Mouse (Mus musculus) small intestine, adult 2 months (tissue): ENCODE measurements at regions not wholly inside any gene's neighbourhood (a gene's known extent, or its start where the extent isn't known, plus 50 kb on each side); places are given as distances from the start of the nearest gene placed in this dataset.

Source experiments
- CTCF ChIP-seq: fragments of 200-500 bp; IDR thresholded peaks from 2 replicates; pipeline ENCODE4 v1.5.1; 2012; ENCODE audit warnings: low read depth, mild to moderate bottlenecking, control low read depth, inconsistent platforms, low read length, moderate library complexity, mixed read lengths; ENCODE audit not compliant: insufficient replicate concordance, insufficient read length; ENCODE audit errors: extremely low read depth
- POLR2A ChIP-seq: fragments of 200-500 bp; IDR thresholded peaks from 2 replicates; pipeline ENCODE4 v1.6.1; 2012; ENCODE audit warnings: low read depth, mild to moderate bottlenecking, control low read depth, inconsistent platforms, low read length, moderate library complexity

- TF ChIP-seq POLR2A (no peak), CTCF (no peak)
Measured at GRCm38 (mm10) chrX:57919886-57920285, 102.6 kb upstream of the Zic3 start.
